Mouse (Mus musculus) retina, postnatal 7 days (tissue): Measurements from ENCODE around the gene Vps25.
A peak's percentile ranks its signal among the peaks of the same experiment; 100 is the strongest.

Experiments used
- DNase-seq: peaks from one replicate; pipeline ENCODE4 v3.0.0-alpha.2; 2012; ENCODE audit warnings: low read depth, low spot score

Gene Vps25

GRCm38 (mm10) chr11:101275309-101275708 lies 21.8 kb downstream of the Vps25 start:
- no peak for DNase-seq

- DNase-seq, result no peak
Observed at GRCm38 (mm10) chr11:101276319-101277070, 23.0 kb downstream of the Vps25 start.

- no peak for DNase-seq
Observed at GRCm38 (mm10) chr11:101277381-101278222, 24.1 kb downstream of the Vps25 start.

GRCm38 (mm10) chr11:101278223-101279192 lies 25.0 kb downstream of the Vps25 start, which contains the start of the genes Cntd1 and Coa3:
Gene Cntd1, plus strand, starts transcription at chr11:101279012.
Gene Coa3, minus strand, starts transcription at chr11:101279114.
- peak; percentile 85 for DNase-seq

- no peak for DNase-seq
Observed at GRCm38 (mm10) chr11:101279193-101279569, 25.7 kb downstream of the Vps25 start.

- DNase-seq, result no peak
Observed at GRCm38 (mm10) chr11:101280837-101281236, 27.3 kb downstream of the Vps25 start.

GRCm38 (mm10) chr11:101282896-101283295 lies 29.4 kb downstream of the Vps25 start:
- DNase-seq, result no peak

GRCm38 (mm10) chr11:101283805-101284204 lies 30.3 kb downstream of the Vps25 start:
- no peak for DNase-seq

GRCm38 (mm10) chr11:101287306-101287705 lies 33.8 kb downstream of the Vps25 start:
- DNase-seq, result no peak

GRCm38 (mm10) chr11:101291231-101291630 lies 37.7 kb downstream of the Vps25 start:
- no peak for DNase-seq

- DNase-seq, result no peak
Observed at GRCm38 (mm10) chr11:101295191-101295590, 41.7 kb downstream of the Vps25 start.

- DNase-seq, result no peak
Observed at GRCm38 (mm10) chr11:101300881-101301280, 47.4 kb downstream of the Vps25 start.

- DNase-seq, result no peak
Observed at GRCm38 (mm10) chr11:101301299-101302003, 47.9 kb downstream of the Vps25 start.

- peak; percentile 93 for DNase-seq
Observed at GRCm38 (mm10) chr11:101302004-101302798, 48.7 kb downstream of the Vps25 start, which contains the start of gene Becn1. Gene Becn1, minus strand, starts transcription at chr11:101302286.

- DNase-seq, result no peak
Observed at GRCm38 (mm10) chr11:101307744-101308143, 54.2 kb downstream of the Vps25 start.
